Mouse (Mus musculus): ENCODE results near the gene Hnf1b. TPM values are rescaled to one million over a fixed set of nuclear protein-coding genes. Genes with fewer than 3 reads are reported as not detected.

Gene Hnf1b
- polyA plus RNA-seq, 1 experiment from 2014 or later, result not detected

DNA sequence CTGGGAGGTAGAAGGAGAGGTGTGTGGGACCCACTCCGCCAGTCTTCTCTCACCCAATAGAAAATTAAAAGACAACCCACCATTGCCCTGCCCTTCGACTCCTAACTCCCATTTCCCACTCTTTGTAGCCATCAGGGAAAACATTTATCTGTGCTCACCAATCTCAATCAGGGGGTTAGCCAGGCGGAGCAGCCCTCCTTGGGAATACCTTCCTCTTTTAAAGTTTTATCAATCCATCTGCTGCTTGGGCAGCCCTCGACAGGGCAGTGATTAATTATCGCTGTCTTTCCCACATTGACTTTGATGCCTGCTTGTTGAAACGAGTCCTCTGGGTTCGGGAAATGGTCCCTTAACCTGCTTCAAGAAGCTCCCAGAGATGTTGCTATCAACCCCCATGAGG is 47.7 kb downstream of the Hnf1b start:
- no peak overlapping the region for H3K4me2 ChIP-seq (replicated peaks)
- no peaks in the 10 kb centered on the region for H3K4me1 ChIP-seq
- H3K9me3 ChIP-seq (replicated peaks), result no peaks in the 10 kb centered on the region
- no peak overlapping the region for H3K27ac ChIP-seq (replicated peaks)
- no peak for ATAC-seq (ENCODE audit: insufficient number of reproducible peaks, low FRiP score, low TSS enrichment, low read depth)
- no peak overlapping the region for H3K4me3 ChIP-seq (replicated peaks)
- no peaks in the 10 kb centered on the region for H3K36me3 ChIP-seq
- no peaks in the 10 kb centered on the region for H3K27me3 ChIP-seq
- WGBS, result 72% methylated on average over 7 of the region's 7 CpGs
- no peak overlapping the region for H3K9ac ChIP-seq

DNA sequence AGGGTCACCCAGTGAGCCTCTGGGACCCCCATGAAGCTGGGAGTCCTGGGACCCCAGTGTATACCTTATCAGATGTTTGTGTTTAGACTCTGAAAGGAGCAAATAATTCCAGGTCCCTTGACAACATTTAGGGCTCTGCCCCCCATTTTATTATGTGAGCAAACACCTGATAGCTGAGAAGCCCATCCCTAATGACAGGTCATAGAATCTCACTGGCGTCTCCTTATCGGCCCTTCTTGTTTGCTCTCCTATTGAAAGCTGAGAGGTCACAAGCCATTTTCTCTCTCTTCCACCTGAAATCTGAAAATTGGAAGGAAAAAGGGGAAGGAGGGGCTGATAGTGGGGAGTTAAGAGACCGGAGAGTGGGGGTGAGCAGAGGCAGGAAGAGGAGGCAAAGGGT is 52.9 kb downstream of the Hnf1b start:
- 74% methylated on average over 3 of the region's 3 CpGs for WGBS
- Histone ChIP-seq H3K9me3 (replicated peaks) (no peaks in the 10 kb centered on the region), H3K27ac (replicated peaks) (no peak overlapping the region), H3K9ac (no peak overlapping the region), H3K4me1 (no peaks in the 10 kb centered on the region), H3K4me2 (replicated peaks) (no peak overlapping the region), H3K36me3 (no peaks in the 10 kb centered on the region), H3K27me3 (no peaks in the 10 kb centered on the region), H3K4me3 (replicated peaks) (no peak overlapping the region)
- ATAC-seq (ENCODE audit: insufficient number of reproducible peaks, low FRiP score, low TSS enrichment, low read depth), result no peak

DNA sequence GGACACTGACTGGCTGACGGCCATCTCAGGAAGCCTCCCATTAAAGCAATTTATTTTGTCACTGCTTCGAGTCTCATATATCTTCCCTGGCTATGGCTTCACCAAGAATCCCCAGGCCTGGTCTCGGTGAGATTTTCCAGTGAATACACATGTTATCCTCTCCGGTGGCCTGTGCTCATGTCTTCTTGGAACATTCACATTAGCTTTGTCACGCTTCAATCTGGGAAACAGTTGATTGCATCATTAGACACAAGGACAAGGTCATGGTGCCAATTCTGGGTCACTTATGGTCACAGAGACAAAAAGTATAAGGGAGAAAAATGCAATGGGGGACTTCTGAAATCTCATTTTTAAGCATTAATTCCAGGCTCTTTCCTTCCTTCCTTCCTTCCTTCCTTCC is 55.9 kb downstream of the Hnf1b start:
- WGBS, result 44% methylated on average over 5 of the region's 5 CpGs
- no peak overlapping the region for H3K9ac ChIP-seq
- H3K36me3 ChIP-seq, result no peaks in the 10 kb centered on the region
- H3K4me1 ChIP-seq, result no peaks in the 10 kb centered on the region
- no peak for ATAC-seq (ENCODE audit: insufficient number of reproducible peaks, low FRiP score, low TSS enrichment, low read depth)
- no peak overlapping the region for H3K4me3 ChIP-seq (replicated peaks)
- no peaks in the 10 kb centered on the region for H3K27me3 ChIP-seq
- no peak overlapping the region for H3K27ac ChIP-seq (replicated peaks)
- H3K4me2 ChIP-seq (replicated peaks), result no peak overlapping the region
- no peaks in the 10 kb centered on the region for H3K9me3 ChIP-seq (replicated peaks)

DNA sequence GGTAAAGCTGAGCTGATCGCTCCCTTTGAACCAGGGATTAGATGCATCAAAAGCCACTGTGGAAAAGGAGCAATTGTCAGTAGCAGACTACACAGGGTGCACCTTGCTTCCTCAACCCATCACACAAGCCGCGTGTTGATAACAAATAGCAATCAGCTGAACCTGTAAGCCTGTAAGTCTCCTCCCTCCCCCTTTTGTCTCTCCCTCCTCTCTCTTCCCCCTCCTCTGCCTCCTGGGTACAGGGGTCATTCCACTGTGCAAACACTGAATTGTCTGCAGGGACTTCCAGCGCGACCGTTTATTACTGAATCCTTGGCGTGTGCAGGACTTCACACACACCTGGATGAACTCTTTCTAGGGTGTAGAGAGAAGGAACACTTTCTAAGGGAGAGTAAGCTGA is 58.5 kb downstream of the Hnf1b start:
- H3K4me2 ChIP-seq (replicated peaks), result no peak overlapping the region
- H3K9ac ChIP-seq, result no peak overlapping the region
- H3K4me1 ChIP-seq, result no peaks in the 10 kb centered on the region
- H3K36me3 ChIP-seq, result no peaks in the 10 kb centered on the region
- 29% methylated on average over 7 of the region's 7 CpGs for WGBS
- no peak overlapping the region for H3K4me3 ChIP-seq (replicated peaks)
- H3K27ac ChIP-seq (replicated peaks), result no peak overlapping the region
- H3K9me3 ChIP-seq (replicated peaks), result no peaks in the 10 kb centered on the region
- no peaks in the 10 kb centered on the region for H3K27me3 ChIP-seq
- no peak for ATAC-seq (ENCODE audit: insufficient number of reproducible peaks, low FRiP score, low TSS enrichment, low read depth)

DNA sequence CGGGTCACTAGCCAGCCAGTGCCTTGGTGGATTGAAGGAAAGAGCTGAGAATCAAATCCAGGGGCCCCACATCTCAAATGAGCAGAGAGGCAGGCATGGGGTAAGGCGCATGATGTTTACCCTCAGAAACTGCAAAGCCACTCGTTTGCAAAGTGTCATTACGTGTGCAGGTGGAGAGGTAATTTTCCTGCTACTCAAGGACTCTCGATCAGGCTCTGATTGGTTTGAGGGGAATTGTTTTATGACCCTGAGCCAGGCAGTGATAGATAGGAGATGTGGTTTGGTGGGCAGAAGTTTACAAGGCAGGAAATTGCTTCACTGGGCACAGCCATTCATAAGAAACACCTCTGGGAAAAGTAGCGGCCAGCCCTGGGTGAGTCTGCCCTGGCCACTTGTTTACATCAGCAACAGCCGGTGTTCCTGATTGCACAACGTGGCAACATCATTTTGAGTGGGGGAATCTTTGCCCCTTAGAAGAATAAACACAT is 64.0 kb downstream of the Hnf1b start:
- H3K27ac ChIP-seq (replicated peaks), result no peak overlapping the region
- 72% methylated on average over 8 of the region's 8 CpGs for WGBS
- no peak overlapping the region for H3K9ac ChIP-seq
- no peaks in the 10 kb centered on the region for H3K27me3 ChIP-seq
- no peaks in the 10 kb centered on the region for H3K36me3 ChIP-seq
- H3K4me2 ChIP-seq (replicated peaks), result no peak overlapping the region
- no peak overlapping the region for H3K4me3 ChIP-seq (replicated peaks)
- H3K4me1 ChIP-seq, result no peaks in the 10 kb centered on the region
- no peak for ATAC-seq (ENCODE audit: insufficient number of reproducible peaks, low FRiP score, low TSS enrichment, low read depth)
- H3K9me3 ChIP-seq (replicated peaks), result no peaks in the 10 kb centered on the region

DNA sequence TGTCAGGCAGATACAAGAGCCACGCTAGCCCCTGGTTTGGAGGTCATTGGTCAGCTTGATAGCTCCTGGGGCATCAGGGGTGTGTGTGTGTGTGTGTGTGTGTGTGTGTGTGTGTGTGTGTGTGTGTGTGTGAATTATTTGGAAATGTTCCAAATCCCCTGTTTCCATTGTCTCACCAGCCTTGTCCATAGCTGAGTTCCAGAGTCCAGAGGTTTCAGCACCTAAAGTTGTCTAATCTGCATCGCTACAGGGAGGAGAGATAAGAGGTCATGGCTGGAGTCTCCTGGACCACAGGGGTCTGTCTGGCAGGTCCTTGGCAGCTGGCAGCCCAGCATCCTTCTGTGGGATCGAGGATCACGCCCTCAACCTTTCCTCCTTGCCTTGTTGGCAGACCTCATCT is 64.6 kb downstream of the Hnf1b start:
- Histone ChIP-seq H3K9ac (no peak overlapping the region), H3K4me3 (replicated peaks) (no peak overlapping the region), H3K4me2 (replicated peaks) (no peak overlapping the region), H3K9me3 (replicated peaks) (no peaks in the 10 kb centered on the region), H3K36me3 (no peaks in the 10 kb centered on the region), H3K4me1 (no peaks in the 10 kb centered on the region), H3K27me3 (no peaks in the 10 kb centered on the region), H3K27ac (replicated peaks) (no peak overlapping the region)
- no peak for ATAC-seq (ENCODE audit: insufficient number of reproducible peaks, low FRiP score, low TSS enrichment, low read depth)
- WGBS, result 79% methylated on average over 4 of the region's 4 CpGs

DNA sequence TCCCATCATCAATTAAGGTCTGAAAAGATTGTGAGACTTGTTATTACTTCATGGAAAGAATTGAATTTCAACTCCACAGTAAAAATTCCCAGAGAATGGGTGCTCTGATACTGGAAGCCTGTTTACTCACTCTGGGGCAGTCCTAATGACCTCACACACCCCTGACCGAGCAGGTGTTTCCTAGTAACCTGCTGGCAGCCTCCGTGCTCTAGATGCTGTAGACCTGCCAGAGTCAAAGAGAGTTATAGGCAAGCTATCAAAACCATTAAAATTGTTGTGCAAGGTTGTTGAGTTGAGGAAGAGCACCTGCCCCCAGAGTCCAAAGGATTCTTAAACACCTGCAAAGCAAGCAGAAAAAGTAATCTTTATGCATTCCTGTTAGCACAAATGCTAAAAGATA is 72.7 kb downstream of the Hnf1b start:
- 65% methylated on average over 2 of the region's 2 CpGs for WGBS
- Histone ChIP-seq H3K9ac (no peak overlapping the region), H3K4me3 (replicated peaks) (no peak overlapping the region), H3K4me2 (replicated peaks) (no peak overlapping the region), H3K4me1 (no peaks in the 10 kb centered on the region), H3K27me3 (no peaks in the 10 kb centered on the region), H3K27ac (replicated peaks) (no peak overlapping the region), H3K9me3 (replicated peaks) (no peaks in the 10 kb centered on the region), H3K36me3 (no peaks in the 10 kb centered on the region)
- ATAC-seq (ENCODE audit: insufficient number of reproducible peaks, low FRiP score, low TSS enrichment, low read depth), result no peak

DNA sequence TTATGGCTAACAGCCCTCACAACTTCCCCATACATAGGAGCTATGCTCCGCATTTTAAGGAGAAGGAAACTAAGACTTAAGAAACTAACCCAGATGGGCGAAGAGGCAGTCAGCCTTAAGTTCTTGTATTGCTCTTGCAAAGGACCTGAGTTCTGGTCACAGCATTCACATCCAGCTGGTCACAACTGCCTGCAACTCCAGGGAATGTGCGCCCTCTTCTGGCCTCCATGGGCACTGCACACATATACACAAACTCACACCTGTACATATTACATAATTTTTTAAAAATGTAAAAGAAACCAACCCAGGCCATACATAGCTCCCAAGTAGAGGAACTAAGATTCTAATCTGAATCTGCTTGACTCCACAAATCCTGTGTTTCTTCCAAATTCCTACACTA is 77.2 kb downstream of the Hnf1b start:
- Histone ChIP-seq H3K36me3 (no peaks in the 10 kb centered on the region), H3K4me1 (no peaks in the 10 kb centered on the region), H3K27ac (replicated peaks) (no peak overlapping the region), H3K9ac (no peak overlapping the region), H3K9me3 (replicated peaks) (no peaks in the 10 kb centered on the region), H3K4me2 (replicated peaks) (no peak overlapping the region), H3K4me3 (replicated peaks) (no peak overlapping the region), H3K27me3 (0 out of 2 replicates have a peak, but pooled peaks cover 3% of the 10 kb centered on the region)
- ATAC-seq (ENCODE audit: insufficient number of reproducible peaks, low FRiP score, low TSS enrichment, low read depth), result no peak
- 59% methylated on average over 3 of the region's 3 CpGs for WGBS

DNA sequence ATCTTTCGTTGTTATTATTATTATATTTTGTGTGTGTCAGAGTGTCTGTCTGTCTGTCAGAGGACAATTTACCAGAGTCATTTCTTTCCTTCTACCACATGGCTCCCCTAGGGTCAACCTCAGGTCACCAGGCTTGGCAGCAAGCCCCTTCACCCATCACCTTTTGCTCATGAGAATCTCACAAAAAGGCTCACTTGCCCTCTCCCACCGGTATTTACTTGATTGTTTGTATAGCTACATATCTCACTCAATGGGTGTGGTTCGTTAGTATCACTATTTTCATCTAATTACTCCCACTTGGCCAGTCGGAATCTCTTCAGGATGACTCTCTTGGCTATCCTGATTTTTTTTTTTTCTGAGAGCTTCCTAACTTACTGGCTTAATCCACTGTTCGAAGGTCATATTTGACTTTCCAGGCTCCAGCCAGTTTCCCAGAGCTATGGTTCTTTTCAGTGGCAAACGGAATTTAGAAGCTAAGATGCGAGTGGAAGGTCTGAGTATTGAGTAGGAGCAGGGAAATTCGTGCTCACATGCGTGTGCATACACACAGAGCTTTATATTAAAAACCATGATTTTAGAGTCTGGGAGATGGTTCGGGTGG is 82.7 kb downstream of the Hnf1b start:
- 0 out of 2 replicates have a peak, but pooled peaks cover 3% of the 10 kb centered on the region for H3K27me3 ChIP-seq

DNA sequence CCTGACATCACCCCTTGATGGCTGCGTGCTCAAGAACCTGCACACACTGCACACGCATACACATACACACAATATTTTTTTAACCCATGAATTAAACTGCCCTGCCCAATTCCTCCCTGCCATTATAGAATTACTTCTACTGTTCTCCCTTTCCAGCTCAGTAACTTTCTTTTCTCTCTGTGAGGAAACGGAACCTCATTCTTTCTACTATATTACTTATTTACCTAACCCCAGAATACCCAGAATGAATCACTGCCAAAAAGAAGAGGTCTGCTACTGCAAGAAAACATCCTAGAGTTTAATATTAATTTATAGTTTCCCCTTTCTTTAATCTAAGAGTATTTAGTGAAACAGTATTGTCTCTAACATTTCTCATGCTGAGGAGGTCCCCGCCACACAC is 83.5 kb downstream of the Hnf1b start:
- no peak for ATAC-seq (ENCODE audit: insufficient number of reproducible peaks, low FRiP score, low TSS enrichment, low read depth)
- WGBS, result 87% methylated on average over 4 of the region's 4 CpGs
- no peaks in the 10 kb centered on the region for H3K36me3 ChIP-seq
- H3K27me3 ChIP-seq, result 0 out of 2 replicates have a peak, but pooled peaks cover 3% of the 10 kb centered on the region
- H3K4me1 ChIP-seq, result no peaks in the 10 kb centered on the region
- H3K4me3 ChIP-seq (replicated peaks), result no peak overlapping the region
- no peak overlapping the region for H3K9ac ChIP-seq
- no peaks in the 10 kb centered on the region for H3K9me3 ChIP-seq (replicated peaks)
- no peak overlapping the region for H3K27ac ChIP-seq (replicated peaks)
- no peak overlapping the region for H3K4me2 ChIP-seq (replicated peaks)

More for the DNA sequence above, 82.7 kb downstream of the Hnf1b start:
- Histone ChIP-seq H3K27ac (replicated peaks) (no peak overlapping the region), H3K9ac (no peak overlapping the region), H3K36me3 (no peaks in the 10 kb centered on the region), H3K4me3 (replicated peaks) (no peak overlapping the region), H3K4me1 (no peaks in the 10 kb centered on the region), H3K4me2 (replicated peaks) (no peak overlapping the region), H3K9me3 (replicated peaks) (no peaks in the 10 kb centered on the region)
- no peak for ATAC-seq (ENCODE audit: insufficient number of reproducible peaks, low FRiP score, low TSS enrichment, low read depth)
- 80% methylated on average over 10 of the region's 10 CpGs for WGBS

DNA sequence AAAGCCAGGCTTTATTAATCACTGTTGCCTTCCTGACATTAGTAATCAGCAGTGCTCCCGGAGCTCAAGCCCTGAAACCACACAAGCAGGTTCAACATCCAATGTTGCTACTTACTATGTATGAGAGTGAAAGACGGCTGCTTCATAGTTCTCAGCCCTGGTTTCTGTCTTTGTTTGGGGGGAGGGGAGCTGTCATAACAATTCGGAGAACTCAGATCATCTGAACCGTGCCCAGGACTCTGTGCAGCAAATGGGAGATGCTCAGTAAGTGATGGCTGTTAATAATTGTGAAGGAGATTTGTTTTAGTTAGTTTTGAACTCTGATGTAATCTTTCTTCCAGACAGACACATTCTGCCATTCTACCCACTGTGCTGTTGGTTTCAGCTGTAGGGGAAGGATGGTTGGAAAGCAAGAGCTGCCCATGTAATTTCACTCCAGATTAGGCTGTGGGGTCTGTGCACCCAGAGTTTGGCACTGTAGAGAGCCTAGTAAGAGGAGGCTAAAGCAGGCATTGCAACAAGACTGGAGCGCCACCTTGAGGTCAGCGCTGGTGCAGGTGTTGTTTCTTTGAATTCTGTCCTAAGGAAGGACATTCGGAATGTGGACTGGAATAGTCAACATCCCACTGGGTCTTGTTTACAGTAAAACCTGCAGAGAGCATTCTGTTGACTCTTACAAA is 86.3 kb downstream of the Hnf1b start:
- Histone ChIP-seq H3K9ac (no peak overlapping the region), H3K4me3 (replicated peaks) (no peak overlapping the region), H3K4me1 (no peaks in the 10 kb centered on the region), H3K9me3 (replicated peaks) (no peaks in the 10 kb centered on the region), H3K27me3 (0 out of 2 replicates have a peak, but pooled peaks cover 3% of the 10 kb centered on the region), H3K4me2 (replicated peaks) (no peak overlapping the region), H3K36me3 (no peaks in the 10 kb centered on the region), H3K27ac (replicated peaks) (no peak overlapping the region)
- 11% methylated on average over 7 of the region's 7 CpGs for WGBS
- ATAC-seq (ENCODE audit: insufficient number of reproducible peaks, low FRiP score, low TSS enrichment, low read depth), result 0 out of 2 replicates have a peak, but pooled peaks have one; percentile 11

DNA sequence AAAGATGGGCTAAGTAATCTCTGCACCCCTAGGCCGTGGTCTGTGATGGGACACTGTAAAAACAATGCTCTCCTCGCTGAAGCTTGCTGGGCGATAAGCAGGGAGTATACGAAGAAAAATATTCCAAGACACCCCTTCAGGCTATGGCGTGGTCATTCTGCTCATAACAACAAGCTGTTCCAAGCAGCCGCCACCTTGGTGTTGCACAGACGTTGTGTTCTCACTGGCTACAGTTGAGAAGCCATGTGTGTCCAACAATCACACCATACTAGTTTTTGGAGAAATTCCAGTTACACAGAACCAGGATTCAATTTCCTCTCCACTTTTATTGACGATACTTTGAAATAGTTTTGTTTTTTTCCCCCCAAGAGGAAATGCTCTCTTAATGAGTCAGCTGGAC is 88.7 kb downstream of the Hnf1b start:
- Histone ChIP-seq H3K4me1 (peaks cover 5% of the 10 kb centered on the region; the same call in 1 of the 2 replicates), H3K4me2 (replicated peaks) (no peak overlapping the region), H3K27ac (replicated peaks) (no peak overlapping the region), H3K4me3 (replicated peaks) (no peak overlapping the region), H3K36me3 (no peaks in the 10 kb centered on the region), H3K9ac (no peak overlapping the region), H3K27me3 (no peaks in the 10 kb centered on the region), H3K9me3 (replicated peaks) (no peaks in the 10 kb centered on the region)
- WGBS, result 71% methylated on average over 8 of the region's 8 CpGs
- ATAC-seq (ENCODE audit: insufficient number of reproducible peaks, low FRiP score, low TSS enrichment, low read depth), result no peak

All from embryonic facial prominence, embryonic 15.5 days (tissue).